27 mouse cellular contexts compared by ENCODE assay signal in genomic region chr7:35678976-35679375, GRCm38 (mm10). TPM values are rescaled to one million over a fixed set of nuclear protein-coding genes. Genes with fewer than 3 reads are reported as not detected.
DNase-seq lines count a peak whose midpoint lies in the region; ATAC-seq and TF ChIP-seq lines count a peak whose summit lies in the region.
"Had no signal": no experiment of that assay in that cellular context is flagged by ENCODE, and none has a peak within 500 bp of the region (broad histone marks: within the 10 kb centered on the region; RNA-seq: fewer than 3 reads in every experiment).

No protein-coding gene starts in this region.

- peak; percentile 40 for DNase-seq in ES-E14 (ENCODE audit: low read depth, low spot score)
- peak; percentile 43 for DNase-seq in WW6 (ENCODE audit: low read depth, low spot score)
- no peak for DNase-seq in spleen, adult 18-20 months
- DNase-seq: adrenal gland, postnatal 10 days; adrenal gland, postnatal 36 days; B cell, adult 2 months; cerebellum, adult 18-20 months; cerebellum, adult 9-10 months; cerebellum, postnatal 14 days; gastrocnemius, postnatal 10 days; gastrocnemius, postnatal 36 days; heart, adult 2 months; heart, postnatal 14 days; heart, postnatal 4 days had no signal

- no peak overlapping the region for H3K27ac ChIP-seq in ES-E14 (ENCODE audit: insufficient read depth, low read depth, low read length, poor library complexity, severe bottlenecking)
- H3K27ac ChIP-seq: forebrain, embryonic 10.5 days; forebrain, embryonic 13.5 days; heart, adult 2 months; heart, embryonic 10.5 days; heart, embryonic 13.5 days; hindbrain, embryonic 14.5 days; hindbrain, postnatal 0 days had no signal

- H3K27me3 ChIP-seq in megakaryocyte, embryonic 14.5 days (replicated peaks) = no peaks in the 10 kb centered on the region
- H3K27me3 ChIP-seq: CH12.LX; forebrain, embryonic 13.5 days; heart, embryonic 13.5 days had no signal

- in situ Hi-C loops in ES-E14 (cut with MboI; ENCODE audit: low sequenced_read_pairs in 2 of 2, unreplicated experiment in 2 of 2) = no loop called here

- peak overlapping the region; percentile 20 for H3K4me3 ChIP-seq in megakaryocyte, embryonic 14.5 days (replicated peaks)
- H3K4me3 ChIP-seq in ES-E14 (ENCODE audit: insufficient read depth in 1 of 2, low read depth in 1 of 2, low read length in 2 of 2, poor library complexity in 1 of 2, severe bottlenecking in 1 of 2) = no peak overlapping the region
- H3K4me3 ChIP-seq: forebrain, embryonic 10.5 days; forebrain, embryonic 13.5 days; heart, adult 2 months; heart, embryonic 10.5 days; heart, embryonic 13.5 days had no signal

- H3K36me3 ChIP-seq in megakaryocyte, embryonic 14.5 days (replicated peaks; ENCODE audit: low read length) = no peaks in the 10 kb centered on the region
- no peaks in the 10 kb centered on the region for H3K36me3 ChIP-seq in ES-E14 (ENCODE audit: control insufficient read depth, insufficient read depth, low read length, poor library complexity, severe bottlenecking)
- H3K36me3 ChIP-seq: forebrain, embryonic 10.5 days; heart, embryonic 10.5 days; heart, embryonic 13.5 days had no signal

- peaks cover 15% of the 10 kb centered on the region for H3K9me3 ChIP-seq in megakaryocyte, embryonic 14.5 days
- H3K9me3 ChIP-seq in ES-E14 (ENCODE audit: control insufficient read depth, insufficient read depth, low read depth, low read length) = no peaks in the 10 kb centered on the region
- H3K9me3 ChIP-seq: heart, embryonic 10.5 days had no signal

- no peaks in the 10 kb centered on the region for H3K4me1 ChIP-seq in megakaryocyte, embryonic 14.5 days
- 0 out of 4 replicates have a peak, but pooled peaks cover 0 to 2% of the 10 kb centered on the region in 2 experiments for H3K4me1 ChIP-seq in ES-E14 (ENCODE audit: control insufficient read depth in 2 of 2, insufficient read depth in 2 of 2, low read length in 2 of 2, poor library complexity in 1 of 2)
- H3K4me1 ChIP-seq: heart, embryonic 10.5 days; heart, embryonic 13.5 days had no signal

- ATAC-seq in megakaryocyte, adult 5-6 weeks (ENCODE audit: poor library complexity, severe bottlenecking) = no peak
- no peak for ATAC-seq in megakaryocyte-erythroid progenitor cell, adult 5-6 weeks (replicated peaks; ENCODE audit: low FRiP score, low TSS enrichment, poor library complexity, severe bottlenecking)
- ATAC-seq: forebrain, embryonic 13.5 days; forebrain, embryonic 16.5 days; hindbrain, postnatal 0 days; inflammation-experienced regulatory T-cells, adult 6 months; Patski had no signal

- no peak overlapping the region for H3K9ac ChIP-seq in ES-E14 (ENCODE audit: insufficient read depth, low read depth, low read length, poor library complexity, severe bottlenecking)
- H3K9ac ChIP-seq: forebrain, embryonic 13.5 days; heart, embryonic 13.5 days; hindbrain, embryonic 14.5 days had no signal

TF ChIP-seq in ES-E14, 5 proteins besides CTCF, POLR2A, EP300 and RAD21:
- TF ChIP-seq HCFC1 (IDR thresholded peaks at IDR 0.05; ENCODE audit: borderline replicate concordance, insufficient read depth, low read length) (no peak), ZNF384 (IDR thresholded peaks at IDR 0.05; ENCODE audit: low read depth, low read length) (no peak), MAFK (IDR thresholded peaks at IDR 0.05; ENCODE audit: insufficient read depth, low read depth, low read length) (no peak), ZC3H11A (IDR thresholded peaks at IDR 0.05; ENCODE audit: borderline replicate concordance, low read depth, low read length) (no peak), CHD2 (IDR thresholded peaks at IDR 0.05; ENCODE audit: low read depth, low read length) (no peak)

RNA-seq across cellular contexts. Expression of gene Pdcd5, which starts 31.7 kb away (rescaled TPM):
- polyA plus RNA-seq in megakaryocyte, embryonic 14.5 days (2012; ENCODE audit: insufficient read depth, low replicate concordance) = 29.5 and 220 TPM in 2 replicates
- total RNA-seq in megakaryocyte, adult 5-6 weeks (2015) = 76.4 and 86.1 TPM in 2 replicates
- 36.6 and 52.4 TPM in 2 replicates for total RNA-seq in megakaryocyte, adult 5-6 weeks (2017)
- total RNA-seq in ES-E14 (2012; rRNA removed) = 127 and 164 TPM in 2 replicates
- total RNA-seq in megakaryocyte-erythroid progenitor cell, adult 5-6 weeks (2014; fragmentation: Nextera tagmentation) = 208 and 214 TPM in 2 replicates
- total RNA-seq in megakaryocyte-erythroid progenitor cell, adult 5-6 weeks (2017) = 145 and 165 TPM in 2 replicates

Comparison
In these comparisons a context has a peak if more than half of its experiments do, and no peak if none do; other contexts are left out.
1. DNase-seq: peak in ES-E14 (single experiment) and WW6 (single experiment); none in spleen, adult 18-20 months (0 of 2).